Mouse (Mus musculus): ENCODE results near the gene Ccdc62. TPM values are rescaled to one million over a fixed set of nuclear protein-coding genes. Genes with fewer than 3 reads are reported as not detected.

Gene Ccdc62
- polyA plus RNA-seq, 1 experiment = 11.5 TPM

DNA sequence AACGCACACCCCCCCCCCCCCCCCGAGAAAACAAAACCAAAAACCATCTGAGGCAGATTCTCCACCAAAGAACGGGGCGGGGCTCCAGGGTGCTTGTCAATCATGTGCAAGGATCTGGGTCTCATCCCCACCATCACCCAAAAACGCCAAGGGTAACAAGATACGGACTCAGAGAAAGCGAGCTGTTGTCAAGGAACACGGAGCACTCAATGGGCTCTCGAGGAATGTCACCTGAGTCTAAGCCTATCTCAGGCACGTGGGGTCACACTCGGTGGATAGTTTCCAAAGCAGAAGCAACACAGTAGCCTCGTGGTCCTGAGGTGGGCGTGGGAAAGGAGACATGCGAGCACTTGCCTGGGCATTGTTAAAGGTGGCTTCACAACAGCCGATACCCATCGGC is 83.3 kb downstream of the Ccdc62 start:
- Histone ChIP-seq H3K4me1 (ENCODE audit: control insufficient read depth, insufficient read depth, insufficient read length, low read length) (peaks cover 49% of the 10 kb centered on the region), H3K27ac (replicated peaks; ENCODE audit: low read depth, low read length) (peak overlapping the region; percentile 8; the same call in 1 of the 2 replicates), H3K4me3 (ENCODE audit: insufficient read depth, low read depth, low read length) (no peak overlapping the region)

DNA sequence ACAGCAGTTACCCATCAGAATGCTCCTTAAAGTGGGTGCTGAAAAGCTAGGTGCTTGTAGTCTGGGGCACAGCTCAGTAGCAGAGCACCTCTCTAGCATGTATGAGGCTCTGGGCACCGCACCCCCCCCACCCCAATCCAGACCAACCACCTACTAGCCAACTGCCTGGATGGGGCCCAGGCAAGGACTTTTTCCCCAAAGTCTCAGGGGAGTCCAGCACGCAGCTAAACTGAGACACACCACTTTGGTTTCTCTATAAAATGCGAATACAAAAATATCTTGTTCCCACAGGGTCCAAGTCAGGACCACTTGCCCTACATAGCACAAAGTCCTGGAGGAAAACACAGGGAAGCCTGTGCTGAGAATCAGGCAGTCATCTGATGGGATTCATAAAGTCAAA is 83.7 kb downstream of the Ccdc62 start:
- Histone ChIP-seq H3K4me3 (ENCODE audit: insufficient read depth, low read depth, low read length) (no peak overlapping the region), H3K4me1 (ENCODE audit: control insufficient read depth, insufficient read depth, insufficient read length, low read length) (peaks cover 49% of the 10 kb centered on the region)

DNA sequence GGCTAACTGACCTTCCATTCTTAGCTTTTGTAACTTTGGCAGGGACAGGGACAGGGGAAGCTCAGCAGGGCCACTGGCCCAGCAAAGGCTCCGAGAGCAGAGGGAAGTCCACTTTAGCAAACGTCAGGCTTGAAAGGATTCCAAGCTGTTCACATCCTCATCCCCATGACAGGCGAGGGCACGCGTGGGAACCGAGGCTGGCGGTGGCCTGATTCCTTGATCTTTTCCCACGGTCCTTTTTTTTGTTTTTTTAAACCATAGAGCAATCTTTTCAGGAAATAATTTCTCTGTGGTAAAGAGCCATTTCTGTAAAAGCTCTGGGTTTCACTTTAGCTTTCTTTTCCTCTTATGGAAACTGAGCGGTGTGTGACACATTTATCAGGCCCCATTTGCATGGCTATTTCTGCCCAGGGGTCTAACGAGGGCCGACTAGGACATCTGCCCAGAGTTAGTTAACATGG is 84.3 kb downstream of the Ccdc62 start:
- H3K4me3 ChIP-seq (ENCODE audit: insufficient read depth, low read depth, low read length) = peak overlapping the region; percentile 15; the same call in 1 of the 2 replicates
- peaks cover 49% of the 10 kb centered on the region for H3K4me1 ChIP-seq (ENCODE audit: control insufficient read depth, insufficient read depth, insufficient read length, low read length)
- H3K27ac ChIP-seq (replicated peaks; ENCODE audit: low read depth, low read length) = peak overlapping the region; percentile 85

More for the DNA sequence above, 83.7 kb downstream of the Ccdc62 start:
- peak overlapping the region; percentile 85 for H3K27ac ChIP-seq (replicated peaks; ENCODE audit: low read depth, low read length)

DNA sequence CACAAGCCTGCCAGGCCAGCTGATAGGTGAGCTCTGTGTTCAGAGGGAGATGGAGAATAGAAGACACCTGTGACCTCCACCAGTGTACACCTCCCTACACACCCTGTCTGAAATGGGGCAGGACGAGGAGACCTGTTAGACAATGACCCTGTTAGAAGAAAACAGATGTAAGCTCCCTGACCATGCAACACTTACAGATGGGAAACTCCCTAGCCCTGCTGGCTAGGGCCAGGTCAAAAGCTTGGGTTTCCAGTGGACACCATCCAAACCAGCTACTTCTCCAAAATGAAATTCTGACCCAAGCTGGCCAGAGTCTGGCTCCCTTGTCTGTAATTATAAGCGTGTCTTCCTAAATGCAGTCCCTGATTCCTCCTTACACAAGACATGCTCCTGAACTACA is 85.2 kb downstream of the Ccdc62 start:
- Histone ChIP-seq H3K27ac (replicated peaks; ENCODE audit: low read depth, low read length) (no peak overlapping the region), H3K4me1 (ENCODE audit: control insufficient read depth, insufficient read depth, insufficient read length, low read length) (peaks cover 51% of the 10 kb centered on the region), H3K4me3 (ENCODE audit: insufficient read depth, low read depth, low read length) (no peak overlapping the region)

DNA sequence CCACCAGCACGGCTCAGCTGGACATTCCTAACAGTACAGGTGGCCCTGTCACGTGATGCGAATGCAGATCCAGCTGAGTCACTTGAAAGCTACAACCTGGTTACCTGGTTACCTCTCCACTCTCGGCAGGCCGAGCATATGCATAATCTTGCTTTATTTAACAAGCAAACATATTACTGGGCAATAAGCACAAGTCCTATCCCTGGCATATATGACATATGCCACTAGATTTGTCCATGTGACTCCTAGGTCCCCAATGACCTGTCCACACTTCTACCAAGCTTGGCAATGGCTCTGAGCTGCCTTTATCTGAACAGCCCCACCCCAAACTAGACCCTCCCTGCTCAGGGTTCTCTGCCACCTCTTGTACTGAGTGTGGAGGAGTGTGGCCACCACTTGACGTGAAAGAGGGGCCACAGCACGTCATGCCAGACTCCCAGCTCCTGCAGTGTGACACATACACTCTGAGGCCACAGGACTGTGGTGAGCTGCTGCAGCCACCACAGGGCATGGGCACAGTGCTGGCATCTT is 85.9 kb downstream of the Ccdc62 start:
- H3K4me3 ChIP-seq (ENCODE audit: insufficient read depth, low read depth, low read length) = no peak overlapping the region
- H3K27ac ChIP-seq (replicated peaks; ENCODE audit: low read depth, low read length) = no peak overlapping the region
- peaks cover 51% of the 10 kb centered on the region for H3K4me1 ChIP-seq (ENCODE audit: control insufficient read depth, insufficient read depth, insufficient read length, low read length)

DNA sequence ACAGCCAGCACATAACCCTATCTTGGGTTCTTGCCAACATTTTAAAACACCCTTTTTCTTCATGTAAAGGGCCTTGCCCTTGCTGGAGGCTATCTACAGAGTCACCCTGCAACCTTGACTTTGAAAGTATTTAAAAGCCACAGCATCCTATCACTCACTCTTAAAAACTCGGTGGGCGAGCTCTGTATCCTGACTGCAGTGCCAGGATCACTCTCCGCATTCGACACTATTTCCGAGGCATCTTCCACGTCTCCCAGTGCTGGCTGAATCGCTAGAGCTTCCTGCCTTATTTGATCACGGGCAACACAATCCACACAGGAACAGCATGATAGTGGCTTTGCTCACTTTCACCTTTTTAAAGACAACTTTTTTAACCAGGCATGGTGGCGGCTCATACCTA is 87.5 kb downstream of the Ccdc62 start:
- Histone ChIP-seq H3K4me1 (ENCODE audit: control insufficient read depth, insufficient read depth, insufficient read length, low read length) (peaks cover 41% of the 10 kb centered on the region), H3K27ac (replicated peaks; ENCODE audit: low read depth, low read length) (no peak overlapping the region), H3K4me3 (ENCODE audit: insufficient read depth, low read depth, low read length) (no peak overlapping the region)

DNA sequence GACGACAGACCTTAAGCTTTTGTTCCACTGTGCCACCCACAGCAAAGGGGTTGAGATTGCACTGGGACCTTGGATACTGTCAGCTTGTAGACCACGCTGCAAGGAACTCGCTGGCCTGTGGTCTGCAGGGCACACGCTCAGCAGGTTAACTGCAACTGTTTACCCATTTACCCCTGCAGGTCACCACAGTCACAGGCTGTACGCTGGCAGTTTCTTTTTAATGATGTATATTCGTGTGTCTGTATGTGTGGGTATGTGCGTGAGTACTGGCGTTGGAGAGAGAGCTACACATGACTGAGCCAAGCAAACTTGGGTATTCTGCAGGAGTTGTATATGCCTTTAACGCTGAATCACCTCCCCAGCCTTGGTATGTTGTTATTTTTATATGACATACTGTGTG is 88.2 kb downstream of the Ccdc62 start:
- Histone ChIP-seq H3K4me1 (ENCODE audit: control insufficient read depth, insufficient read depth, insufficient read length, low read length) (peaks cover 35% of the 10 kb centered on the region), H3K27ac (replicated peaks; ENCODE audit: low read depth, low read length) (no peak overlapping the region), H3K4me3 (ENCODE audit: insufficient read depth, low read depth, low read length) (no peak overlapping the region)

Other genes with a start within 250 kb of the Ccdc62 start
- 38.1 and 45.0 TPM in 2 replicates for gene Clip1, start 246.1 kb upstream of the Ccdc62 start, polyA plus RNA-seq (2012; ENCODE audit: insufficient read depth, insufficient read length, missing spikeins)
- 17.6 and 22.1 TPM in 2 replicates for gene Zcchc8, start 209.6 kb upstream of the Ccdc62 start, polyA plus RNA-seq (2012; ENCODE audit: insufficient read depth, insufficient read length, missing spikeins)
- 75.0 and 76.1 TPM in 2 replicates for gene Rsrc2, start 181.3 kb upstream of the Ccdc62 start, polyA plus RNA-seq (2012; ENCODE audit: insufficient read depth, insufficient read length, missing spikeins)
- gene Kntc1, start 181.0 kb upstream of the Ccdc62 start, polyA plus RNA-seq (2012; ENCODE audit: insufficient read depth, insufficient read length, missing spikeins) = not detected in 2 replicates
- gene Hcar2, start 65.2 kb upstream of the Ccdc62 start, polyA plus RNA-seq (2012; ENCODE audit: insufficient read depth, insufficient read length, missing spikeins) = 3.9 and 8.7 TPM in 2 replicates
- 10.5 and 17.4 TPM in 2 replicates for gene Hcar1, start 50.7 kb upstream of the Ccdc62 start, polyA plus RNA-seq (2012; ENCODE audit: insufficient read depth, insufficient read length, missing spikeins)
- gene Denr, start 23.5 kb upstream of the Ccdc62 start, polyA plus RNA-seq (2012; ENCODE audit: insufficient read depth, insufficient read length, missing spikeins) = 77.1 and 88.1 TPM in 2 replicates
- gene Gm43518, start 3.3 kb upstream of the Ccdc62 start, polyA plus RNA-seq (2012; ENCODE audit: insufficient read depth, insufficient read length, missing spikeins) = not detected in 2 replicates
- 3.8 and 5.2 TPM in 2 replicates for gene Hip1r, start 42.9 kb downstream of the Ccdc62 start, polyA plus RNA-seq (2012; ENCODE audit: insufficient read depth, insufficient read length, missing spikeins)
- 2.7 and 3.7 TPM in 2 replicates for gene Vps37b, start 101.6 kb downstream of the Ccdc62 start, polyA plus RNA-seq (2012; ENCODE audit: insufficient read depth, insufficient read length, missing spikeins)
- 6.4 and 8.8 TPM in 2 replicates for gene Abcb9, start 165.1 kb downstream of the Ccdc62 start, polyA plus RNA-seq (2012; ENCODE audit: insufficient read depth, insufficient read length, missing spikeins)
- gene Ogfod2, start 181.6 kb downstream of the Ccdc62 start, polyA plus RNA-seq (2012; ENCODE audit: insufficient read depth, insufficient read length, missing spikeins) = 20.5 and 23.1 TPM in 2 replicates
- 55.2 and 72.4 TPM in 2 replicates for gene Arl6ip4, start 185.4 kb downstream of the Ccdc62 start, polyA plus RNA-seq (2012; ENCODE audit: insufficient read depth, insufficient read length, missing spikeins)

All from brown adipose tissue, adult 24 weeks (tissue).